Mouse (Mus musculus) bone marrow macrophage, adult 2 months (primary cell): ENCODE measurements at regions not wholly inside any gene's neighbourhood (a gene's known extent, or its start where the extent isn't known, plus 50 kb on each side); places are given as distances from the start of the nearest gene placed in this dataset.

ENCODE experiments used
- CTCF ChIP-seq: IDR thresholded peaks from 2 replicates; pipeline ENCODE4 v1.5.1; 2012; ENCODE audit warnings: low read depth, mild to moderate bottlenecking, low read length, moderate library complexity
- POLR2A ChIP-seq: IDR thresholded peaks from 2 replicates; pipeline ENCODE4 v1.6.1; 2012; ENCODE audit warnings: mild to moderate bottlenecking, low read depth, low read length, borderline replicate concordance

DNA sequence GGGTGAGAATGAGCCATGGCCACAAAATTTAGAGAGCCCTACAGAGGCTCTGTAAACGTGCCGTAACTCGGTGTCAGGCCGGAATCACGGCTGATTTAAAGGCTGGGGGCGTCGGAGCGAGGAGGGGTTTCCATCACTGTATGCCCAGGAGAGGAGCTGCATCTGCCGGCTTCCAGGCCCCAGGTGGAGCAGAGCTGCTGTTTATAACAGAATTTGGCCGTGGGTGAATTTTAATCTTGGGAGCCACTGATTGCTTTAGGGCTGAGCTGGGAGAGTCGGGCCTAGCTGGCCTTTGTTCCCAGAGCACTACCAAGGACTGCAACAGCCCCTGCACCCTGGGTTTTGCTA is 137.7 kb upstream of the Stx16 start:
- TF ChIP-seq POLR2A (no peak), CTCF (no peak)
